Mouse (Mus musculus): Measurements from ENCODE around the gene Fbxo7. TPM values are rescaled to one million over a fixed set of nuclear protein-coding genes. Genes with fewer than 3 reads are reported as not detected.
"Not testable (repeated sequence)": the region's sequence is repeated elsewhere in the genome, so short reads cannot be mapped to it uniquely, and the experiment has no call there.

Fbxo7 gene
- 10 to 100 TPM; 26.5 to 30.5 TPM for total RNA-seq (2021)
- long read RNA-seq, experiment 1, full-length matches to known transcripts, result 35 of 39 reads
- long read RNA-seq, experiment 1, partial matches to known transcripts, result 2 of 39 reads
- long read RNA-seq, experiment 1, other reads (novel, unspliced or antisense), result 2 of 39 reads
- long read RNA-seq, experiment 2, full-length matches to known transcripts, result 20 of 22 reads
- long read RNA-seq, experiment 2, partial matches to known transcripts, result 0 of 22 reads
- long read RNA-seq, experiment 2, other reads (novel, unspliced or antisense), result 2 of 22 reads

GRCm38 (mm10) chr10:86021749-86022473 lies at the start of gene Fbxo7:
Gene Fbxo7, plus strand, starts transcription at chr10:86021972.
- peak; percentile 85 to 90 for DNase-seq (ENCODE audit: low spot score in 2 of 2)

GRCm38 (mm10) chr10:85972915-85973314 lies 48.9 kb upstream of the Fbxo7 start:
- DNase-seq (ENCODE audit: low spot score in 2 of 2), result peak; percentile 7 to 8

- no peak for DNase-seq (ENCODE audit: low spot score in 2 of 2)
Measured at GRCm38 (mm10) chr10:85989412-85990115, 32.2 kb upstream of the Fbxo7 start.

GRCm38 (mm10) chr10:85992412-85992811 lies 29.4 kb upstream of the Fbxo7 start:
- no peak for DNase-seq (ENCODE audit: low spot score in 2 of 2)

- DNase-seq (ENCODE audit: low spot score in 2 of 2), result no peak
Measured at GRCm38 (mm10) chr10:85993836-85994235, 27.9 kb upstream of the Fbxo7 start.

GRCm38 (mm10) chr10:85994543-85995104 lies 27.1 kb upstream of the Fbxo7 start:
- no peak for DNase-seq (ENCODE audit: low spot score in 2 of 2)

- DNase-seq (ENCODE audit: low spot score in 2 of 2), result no peak
Measured at GRCm38 (mm10) chr10:86000447-86000846, 21.3 kb upstream of the Fbxo7 start.

GRCm38 (mm10) chr10:86006455-86006854 lies 15.3 kb upstream of the Fbxo7 start:
- DNase-seq (ENCODE audit: low spot score in 2 of 2), result no peak

- DNase-seq (ENCODE audit: low spot score in 2 of 2), result no peak
Measured at GRCm38 (mm10) chr10:86009688-86010087, 12.1 kb upstream of the Fbxo7 start.

GRCm38 (mm10) chr10:86010636-86011035 lies 11.1 kb upstream of the Fbxo7 start:
- DNase-seq (ENCODE audit: low spot score in 2 of 2), result no peak

GRCm38 (mm10) chr10:86011172-86011571 lies 10.6 kb upstream of the Fbxo7 start:
- no peak for DNase-seq (ENCODE audit: low spot score in 2 of 2)

GRCm38 (mm10) chr10:86011781-86012180 lies 10.0 kb upstream of the Fbxo7 start, which contains the start of gene Bpifc:
Gene Bpifc, minus strand, starts transcription at chr10:86011895.
- no peak for DNase-seq (ENCODE audit: low spot score in 2 of 2)

GRCm38 (mm10) chr10:86017781-86018180 lies 4.0 kb upstream of the Fbxo7 start:
- no peak for DNase-seq (ENCODE audit: low spot score in 2 of 2)

- DNase-seq (ENCODE audit: low spot score in 2 of 2), result no peak
Measured at GRCm38 (mm10) chr10:86018813-86019212, 3.0 kb upstream of the Fbxo7 start.

GRCm38 (mm10) chr10:86021408-86021748 lies 394 bp upstream of the Fbxo7 start:
- DNase-seq (ENCODE audit: low spot score in 2 of 2), result no peak

GRCm38 (mm10) chr10:86022474-86022816 lies 673 bp downstream of the Fbxo7 start:
- DNase-seq (ENCODE audit: low spot score in 2 of 2), result no peak

GRCm38 (mm10) chr10:86023149-86023548 lies 1.4 kb downstream of the Fbxo7 start:
- DNase-seq (ENCODE audit: low spot score in 2 of 2), result no peak

- DNase-seq (ENCODE audit: low spot score in 2 of 2), result no peak
Measured at GRCm38 (mm10) chr10:86025906-86026305, 4.1 kb downstream of the Fbxo7 start.

- DNase-seq (ENCODE audit: low spot score in 2 of 2), result no peak
Measured at GRCm38 (mm10) chr10:86026354-86026753, 4.6 kb downstream of the Fbxo7 start.

- DNase-seq (ENCODE audit: low spot score in 2 of 2), result not testable (repeated sequence)
Measured at GRCm38 (mm10) chr10:86026807-86027206, 5.0 kb downstream of the Fbxo7 start.

- DNase-seq (ENCODE audit: low spot score in 2 of 2), result no peak
Measured at GRCm38 (mm10) chr10:86030743-86031142, 9.0 kb downstream of the Fbxo7 start.

- no peak for DNase-seq (ENCODE audit: low spot score in 2 of 2)
Measured at GRCm38 (mm10) chr10:86032517-86032916, 10.7 kb downstream of the Fbxo7 start.

Measured in left cerebral cortex, adult 18-20 months (tissue).